Mouse (Mus musculus) thymus, postnatal 14 days (tissue): ENCODE measurements at regions not wholly inside any gene's neighbourhood (a gene's known extent, or its start where the extent isn't known, plus 50 kb on each side); places are given as distances from the start of the nearest gene placed in this dataset.
"Not testable (repeated sequence)": the region's sequence is repeated elsewhere in the genome, so short reads cannot be mapped to it uniquely, and the experiment has no call there.

Experiments
- DNase-seq: peaks from one replicate; pipeline ENCODE4 v3.0.0; 2021

DNA sequence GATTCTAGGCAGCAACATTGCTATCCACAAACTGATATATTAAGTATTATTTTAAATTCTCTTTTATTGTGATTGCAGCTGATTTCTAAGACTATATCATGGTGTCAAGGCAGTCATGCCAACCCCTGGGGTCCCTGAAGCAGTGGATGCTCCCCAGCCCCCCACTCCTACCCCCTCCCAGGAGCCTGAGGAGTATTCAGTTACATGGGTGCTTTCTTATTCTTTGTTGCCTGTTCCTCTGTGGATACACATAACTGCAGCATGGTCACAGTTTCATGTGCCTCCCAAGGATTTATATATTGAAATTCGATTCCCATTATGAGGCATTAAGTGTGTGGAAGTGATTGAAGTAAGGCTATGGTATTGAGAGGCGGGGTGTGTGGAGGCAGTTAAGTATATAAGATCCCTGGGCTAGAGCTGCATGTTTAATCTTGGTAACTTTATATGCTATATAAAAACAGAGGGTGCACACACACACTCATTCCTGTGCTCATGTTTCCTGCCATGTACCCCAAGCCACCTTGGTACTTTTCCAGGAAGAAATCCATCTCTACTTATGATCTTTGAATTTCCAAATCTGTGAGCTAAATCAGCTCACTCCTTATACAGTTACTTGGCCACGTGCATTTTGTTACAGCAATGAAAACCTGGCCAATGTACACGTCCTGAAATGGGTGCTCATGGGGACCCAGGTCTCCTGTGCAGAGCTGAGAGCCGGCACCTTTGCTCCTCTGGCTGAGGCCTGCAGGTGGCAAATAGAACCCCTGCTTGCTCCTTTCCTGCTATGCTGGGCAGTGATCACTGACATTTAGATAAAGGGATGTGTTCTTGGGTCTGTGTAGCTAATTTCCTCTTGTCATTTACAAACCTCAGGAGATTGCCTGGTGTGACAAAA, 259.0 kb downstream of the Nek10 start:
- DNase-seq, result no peak

DNA sequence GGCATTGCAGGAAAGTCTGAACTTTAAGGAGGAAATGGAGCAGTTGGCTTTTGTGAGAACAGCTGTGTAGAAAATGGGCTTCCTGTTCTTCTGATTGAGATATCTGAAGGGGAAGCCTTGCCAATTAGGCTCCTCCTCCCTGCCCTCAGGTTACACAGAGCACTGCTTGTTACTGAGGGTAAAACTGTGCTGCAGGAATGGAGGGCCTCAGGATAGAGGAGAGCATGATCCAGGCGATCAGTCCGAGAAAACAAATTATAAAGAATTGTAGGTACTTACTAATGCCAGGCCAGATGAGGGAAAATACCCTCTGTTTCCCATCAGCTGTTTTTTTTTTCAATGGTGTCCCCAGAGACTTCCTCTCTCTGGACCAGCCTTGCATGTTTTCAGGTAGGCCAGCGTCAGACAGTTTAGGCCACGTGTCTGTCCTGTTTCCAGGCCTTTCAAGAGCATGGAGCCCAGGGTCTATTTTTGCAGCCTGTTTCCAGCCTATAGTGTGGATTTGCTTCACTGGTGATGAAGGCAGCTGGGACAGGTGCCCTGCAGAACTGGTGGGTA, 259.7 kb downstream of the Nek10 start:
- DNase-seq, result peak; percentile 58

- no peak for DNase-seq
These were observed 261.8 kb downstream of the Nek10 start for GRCm38 (mm10) chr14:15064991-15065525.

DNA sequence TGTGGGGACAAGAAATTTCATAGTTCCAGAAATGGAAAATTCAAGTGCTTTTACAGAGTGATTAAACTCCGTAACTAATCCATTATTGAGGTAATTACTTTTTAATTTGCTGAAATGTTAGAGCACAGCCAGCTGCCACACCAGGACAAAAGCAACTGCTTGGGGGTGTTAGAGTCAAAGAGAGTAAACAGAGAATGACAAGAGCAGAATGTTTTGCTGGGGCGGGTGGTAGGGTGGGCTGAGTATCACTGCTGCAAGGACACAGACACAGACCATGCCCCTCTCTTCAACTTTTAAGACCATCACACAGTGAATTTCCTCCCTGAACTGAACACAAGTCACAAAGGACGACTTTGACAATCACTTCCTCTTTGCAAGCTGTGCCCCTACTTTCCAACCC, 272.7 kb downstream of the Nek10 start:
- DNase-seq, result no peak

GRCm38 (mm10) chr14:15082889-15083288, 279.7 kb downstream of the Nek10 start:
- DNase-seq, result peak; percentile 35

DNA sequence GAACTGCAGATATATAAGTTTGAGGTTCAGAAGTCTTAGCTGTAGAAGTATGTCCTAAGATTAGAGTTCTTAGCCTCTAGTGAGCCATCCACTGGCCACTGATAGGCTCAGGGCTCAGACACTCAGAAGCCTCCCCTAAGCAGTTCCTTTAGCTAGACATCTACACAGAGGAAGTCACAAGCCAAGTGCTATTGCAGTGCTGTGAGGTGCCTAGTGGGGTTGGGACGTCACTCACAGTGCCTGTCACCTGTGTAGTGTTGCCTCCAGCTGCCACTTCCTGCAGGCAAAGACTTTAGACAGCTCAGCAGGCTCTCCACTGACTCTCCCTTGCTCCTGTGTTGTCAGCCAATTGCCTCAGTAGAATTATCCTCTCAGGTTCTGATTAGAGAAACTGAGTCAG, 280.6 kb downstream of the Nek10 start:
- peak; percentile 83 for DNase-seq

- no peak for DNase-seq
These were observed 283.8 kb downstream of the Nek10 start for GRCm38 (mm10) chr14:15087061-15087460.

- DNase-seq, result peak; percentile 12
These were observed 293.6 kb downstream of the Nek10 start for GRCm38 (mm10) chr14:15096865-15097264.

DNA sequence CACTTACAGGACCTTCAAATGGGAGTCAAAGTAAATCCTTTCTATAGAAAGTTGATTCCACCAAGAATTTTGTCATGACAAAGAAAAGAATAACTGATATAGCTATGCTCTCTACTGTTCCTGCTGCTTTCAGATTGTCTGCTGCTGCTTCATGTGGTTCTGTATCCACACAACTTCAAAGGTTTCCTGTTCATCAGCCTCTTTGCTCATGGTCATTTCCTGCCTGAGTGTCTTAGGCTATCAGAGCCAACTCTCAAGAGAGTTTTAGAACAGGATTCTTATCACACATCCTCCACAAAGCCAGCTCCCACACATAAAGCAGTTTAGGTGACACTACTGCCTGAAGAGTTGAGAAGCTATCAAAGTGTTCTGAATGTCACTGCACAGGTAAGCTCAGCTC, 296.7 kb downstream of the Nek10 start:
- peak; percentile 20 for DNase-seq

- no peak for DNase-seq
These were observed 304.6 kb downstream of the Nek10 start for GRCm38 (mm10) chr14:15107795-15108321.

DNA sequence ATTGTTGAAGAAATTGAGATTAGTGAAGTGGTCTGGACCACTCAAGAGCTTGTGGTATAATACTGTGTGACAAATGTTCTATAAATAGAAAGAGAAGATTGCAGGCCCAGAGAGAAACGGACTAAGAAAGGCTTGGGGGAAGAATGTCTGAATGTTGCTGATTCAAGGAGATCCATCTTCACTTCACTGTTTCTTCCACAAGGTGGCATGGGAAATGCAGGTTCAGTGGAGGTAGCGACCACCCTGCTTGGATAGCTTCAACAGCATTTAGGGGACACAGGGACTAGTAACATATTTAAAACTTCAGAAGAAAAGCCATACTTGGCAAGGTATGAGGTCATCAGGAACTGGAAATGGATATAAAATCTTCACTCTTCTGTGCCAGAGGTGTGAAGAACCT, 316.5 kb downstream of the Nek10 start:
- peak; percentile 34 for DNase-seq

- no peak for DNase-seq
These were observed 310.6 kb downstream of the Lrrc3b start for GRCm38 (mm10) chr14:15128157-15128556.

DNA sequence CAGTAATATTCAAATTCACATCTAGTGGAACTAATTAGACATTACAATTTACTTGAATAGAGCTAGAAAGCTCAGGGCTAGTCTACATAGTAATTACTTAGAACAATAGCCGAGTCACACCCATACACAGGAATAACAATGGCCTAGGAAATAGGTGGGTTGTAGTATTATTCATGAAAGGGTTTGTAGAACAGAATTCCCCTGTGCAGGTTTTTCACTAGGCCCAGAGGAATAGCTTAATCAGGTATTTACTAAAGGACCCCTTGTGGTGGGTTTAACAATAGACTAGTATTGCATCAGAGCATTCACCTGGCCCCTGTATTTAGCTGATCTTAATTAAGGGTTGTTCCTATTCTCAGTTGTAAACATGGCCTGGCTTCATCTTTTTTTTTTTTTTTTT, 297.9 kb downstream of the Lrrc3b start:
- not testable (repeated sequence) for DNase-seq

GRCm38 (mm10) chr14:15142839-15143238, 295.9 kb downstream of the Lrrc3b start:
- DNase-seq, result no peak

GRCm38 (mm10) chr14:15148516-15148915, 290.3 kb downstream of the Lrrc3b start:
- DNase-seq, result no peak
